Mouse (Mus musculus): ENCODE results near the gene Accs. TPM values are rescaled to one million over a fixed set of nuclear protein-coding genes. Genes with fewer than 3 reads are reported as not detected.

The Accs gene
- total RNA-seq, 4 experiments from 2014 or later: 11.8 to 20.3 (median 15.2) TPM

DNA sequence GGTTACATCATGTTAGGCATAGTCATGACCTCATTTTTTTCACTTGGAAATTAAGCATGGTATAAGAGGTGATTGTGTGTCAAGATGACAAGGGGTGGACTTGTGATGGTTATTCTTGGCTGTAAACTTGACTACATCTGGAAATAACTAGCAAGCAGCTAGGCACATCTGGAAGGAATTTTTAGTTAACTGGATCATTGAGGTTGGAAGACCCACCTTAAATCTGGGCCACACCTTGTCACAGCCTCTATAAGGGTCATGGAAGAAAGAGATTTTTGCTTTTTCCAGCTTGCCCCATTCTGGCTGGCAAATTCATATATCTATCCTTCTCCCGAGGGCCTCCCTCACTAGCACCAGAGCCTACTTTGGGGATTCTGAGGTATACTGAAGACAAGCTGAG is 1.6 kb upstream of the Accs start:
- no peak for DNase-seq

DNA sequence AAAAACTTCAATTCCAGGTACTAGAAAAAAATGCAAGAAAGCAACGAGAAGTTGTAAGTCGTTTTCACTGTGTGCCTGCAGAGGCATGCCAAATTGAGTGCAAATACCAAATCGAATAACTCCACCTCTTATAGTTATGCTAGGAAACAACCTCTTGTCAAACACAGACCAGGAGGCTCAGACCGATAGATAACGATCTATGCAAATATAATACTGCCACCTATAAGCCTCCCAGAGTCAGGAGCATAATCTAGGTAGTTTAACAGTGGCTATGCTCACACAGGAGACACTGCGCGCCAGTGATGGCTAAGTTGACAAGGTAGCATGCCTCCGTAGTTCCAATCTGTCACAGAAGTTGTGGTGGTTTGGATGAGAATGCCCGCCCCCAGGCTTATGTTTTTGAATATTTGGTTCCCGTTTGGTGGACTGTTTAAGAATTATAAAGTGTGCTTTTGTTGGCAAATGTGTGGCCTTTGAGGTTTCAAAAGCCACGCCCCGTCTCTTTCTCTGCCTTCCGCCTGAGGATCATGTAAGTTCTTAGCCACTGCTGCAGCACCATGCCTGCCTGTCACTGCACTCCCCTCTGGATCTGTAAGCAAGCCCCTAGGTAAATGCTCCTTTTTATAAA is 688 bp upstream of the Accs start:
- DNase-seq: no peak

GRCm38 (mm10) chr2:93841349-93841748 is 8.4 kb downstream of the Accs start:
- no peak for DNase-seq

DNA sequence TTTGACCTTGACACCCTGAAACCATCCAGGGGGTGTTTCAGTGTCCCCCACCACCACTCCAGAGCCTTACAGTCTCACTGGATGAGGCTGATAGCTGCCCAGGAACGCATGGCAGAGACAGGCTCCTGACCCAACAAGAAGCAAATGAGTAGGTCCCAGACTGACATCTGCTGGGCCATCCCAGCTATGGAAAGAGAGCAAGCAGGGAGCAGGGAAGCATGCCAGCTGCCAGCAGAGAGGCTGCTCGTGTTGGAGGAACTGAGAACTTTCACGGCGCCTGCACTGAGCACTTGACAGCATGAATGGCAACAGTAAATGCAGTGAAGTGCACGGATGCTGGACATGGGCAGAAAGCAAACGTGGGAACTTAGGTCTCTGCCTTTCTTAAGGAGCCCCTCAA is 9.6 kb downstream of the Accs start:
- no peak for DNase-seq

GRCm38 (mm10) chr2:93838931-93839330 is 10.8 kb downstream of the Accs start:
- no peak for DNase-seq

DNA sequence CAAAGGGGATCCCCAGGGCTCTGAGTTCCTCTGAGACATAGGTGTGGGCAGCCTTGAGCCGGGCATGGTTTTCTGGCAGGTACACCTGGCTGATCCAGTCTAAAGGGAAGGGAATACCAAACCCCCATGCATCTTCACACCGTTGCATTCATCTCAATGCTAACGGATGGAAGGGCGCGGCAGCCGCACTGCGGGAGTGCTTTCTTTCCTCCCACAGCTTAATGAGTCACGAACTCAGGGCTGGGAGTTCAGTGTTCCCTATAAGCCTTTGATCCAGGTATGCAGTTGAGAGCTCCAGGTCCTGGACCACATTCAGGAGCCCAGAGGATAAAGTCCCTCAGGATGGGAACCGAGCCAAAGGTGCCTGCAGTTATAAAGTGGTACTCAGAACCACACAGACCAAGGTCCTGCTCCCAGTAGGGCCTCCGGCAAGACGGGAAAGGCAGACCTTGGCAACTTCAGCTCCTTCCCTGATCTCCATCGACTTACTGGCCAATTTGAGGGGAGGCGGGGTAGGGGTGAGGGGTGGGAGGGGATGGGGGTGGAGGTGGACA is 13.4 kb downstream of the Accs start:
- no peak for DNase-seq

DNA sequence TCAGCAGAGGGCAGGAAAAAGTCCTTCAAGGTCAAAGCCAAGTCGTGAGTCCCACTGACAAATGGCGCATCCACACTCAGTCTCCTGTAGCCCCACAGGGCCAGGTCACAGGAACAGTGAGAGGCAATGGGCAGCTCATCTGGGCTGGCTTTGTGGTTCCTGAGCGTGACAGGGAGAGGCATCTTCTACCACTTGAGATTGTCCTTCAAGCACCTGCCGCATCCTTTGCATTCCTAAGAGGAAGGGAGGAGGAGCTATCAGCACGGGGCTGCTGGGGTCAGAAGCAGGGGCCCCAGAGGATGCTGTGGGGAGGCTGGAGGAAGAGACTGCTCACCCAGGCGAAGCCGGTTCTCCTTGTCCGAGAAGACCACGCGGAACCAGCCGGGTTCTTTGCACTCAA is 14.1 kb downstream of the Accs start:
- no peak for DNase-seq

DNA sequence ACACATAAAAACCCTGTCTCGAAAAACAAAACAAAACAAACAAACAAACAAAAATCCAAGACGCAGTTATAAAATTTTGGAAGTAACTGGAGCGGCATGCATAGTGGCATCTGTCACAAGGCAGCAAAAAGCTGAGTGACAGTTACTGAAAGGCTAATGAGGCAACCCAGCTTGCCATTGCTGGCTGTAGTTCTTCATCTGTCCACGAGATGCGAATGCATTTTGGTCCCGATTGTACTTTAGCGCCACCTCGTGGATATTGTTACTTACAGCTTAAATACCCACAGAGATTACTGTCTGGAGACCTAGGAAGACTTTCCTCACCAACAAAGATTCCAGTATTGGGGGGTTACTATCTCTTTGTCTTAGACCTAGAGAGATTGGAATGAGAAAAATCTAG is 26.2 kb downstream of the Accs start:
- peak; percentile 50 for DNase-seq

- peak; percentile 85 for DNase-seq
Measured at GRCm38 (mm10) chr2:93822045-93822749, 27.5 kb downstream of the Accs start, which contains the start of gene Ext2. Gene Ext2, minus strand, starts transcription at chr2:93822568.

GRCm38 (mm10) chr2:93817791-93818190 is 32.0 kb downstream of the Accs start:
- no peak for DNase-seq

- no peak for DNase-seq
Measured at GRCm38 (mm10) chr2:93813343-93813742, 36.4 kb downstream of the Accs start.

- DNase-seq: no peak
Measured at GRCm38 (mm10) chr2:93811812-93812211, 37.9 kb downstream of the Accs start.

- DNase-seq: no peak
Measured at GRCm38 (mm10) chr2:93809931-93810330, 39.8 kb downstream of the Accs start.

GRCm38 (mm10) chr2:93808071-93808470 is 41.7 kb downstream of the Accs start:
- DNase-seq: no peak

DNA sequence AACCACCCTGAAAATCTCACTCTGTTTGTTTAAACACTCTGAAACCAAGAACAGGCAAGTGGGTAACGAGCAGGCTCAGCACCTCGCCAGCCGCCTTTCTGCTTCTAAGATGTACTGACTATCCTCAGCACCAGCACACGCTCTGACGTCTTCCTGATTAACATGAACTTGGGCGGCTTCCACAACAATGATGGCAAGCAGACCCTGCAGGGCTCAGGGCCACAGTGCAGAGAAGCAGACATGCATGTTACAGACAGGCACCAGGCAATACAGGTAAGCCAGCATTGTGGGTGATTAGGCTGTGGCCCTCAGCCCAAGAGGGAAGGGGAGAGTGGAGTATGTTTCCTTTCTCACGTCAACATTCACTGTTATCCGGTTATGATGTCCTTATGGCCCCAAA is 42.3 kb downstream of the Accs start:
- no peak for DNase-seq

DNA sequence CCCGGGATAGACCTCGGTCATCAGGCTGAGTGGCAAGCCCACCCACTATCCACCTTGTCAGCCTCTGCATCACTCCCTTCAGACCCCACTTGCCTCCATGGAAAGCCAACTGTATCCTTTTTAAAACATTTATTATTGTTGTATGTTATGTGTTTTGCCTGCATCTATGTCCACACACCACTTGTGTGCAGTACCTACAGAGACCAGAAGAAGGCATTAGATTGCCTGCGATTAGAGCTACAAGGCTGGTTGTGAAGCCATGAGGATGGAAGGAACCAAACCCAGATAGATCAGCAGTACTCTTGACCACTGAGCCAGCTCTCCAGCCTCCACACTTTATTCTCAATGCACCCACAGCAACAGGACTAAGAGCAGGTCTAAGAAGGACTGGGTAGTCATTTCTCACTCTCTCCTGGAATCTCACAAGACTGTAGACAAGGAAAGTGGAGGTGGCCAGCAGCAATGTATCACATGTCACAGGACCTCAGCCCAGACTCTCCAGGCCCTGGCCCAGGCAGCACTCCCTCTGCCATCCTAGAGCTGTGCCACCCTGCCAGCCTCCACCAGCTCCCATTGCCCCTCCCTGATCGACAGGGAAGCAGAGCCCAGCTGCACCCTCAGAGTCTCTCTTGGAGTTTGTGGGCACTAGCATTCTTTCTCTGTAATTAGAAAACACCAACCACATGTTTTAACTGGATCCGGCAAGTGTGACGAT is 43.1 kb downstream of the Accs start:
- no peak for DNase-seq

GRCm38 (mm10) chr2:93805523-93805922 is 44.2 kb downstream of the Accs start:
- DNase-seq: no peak

DNA sequence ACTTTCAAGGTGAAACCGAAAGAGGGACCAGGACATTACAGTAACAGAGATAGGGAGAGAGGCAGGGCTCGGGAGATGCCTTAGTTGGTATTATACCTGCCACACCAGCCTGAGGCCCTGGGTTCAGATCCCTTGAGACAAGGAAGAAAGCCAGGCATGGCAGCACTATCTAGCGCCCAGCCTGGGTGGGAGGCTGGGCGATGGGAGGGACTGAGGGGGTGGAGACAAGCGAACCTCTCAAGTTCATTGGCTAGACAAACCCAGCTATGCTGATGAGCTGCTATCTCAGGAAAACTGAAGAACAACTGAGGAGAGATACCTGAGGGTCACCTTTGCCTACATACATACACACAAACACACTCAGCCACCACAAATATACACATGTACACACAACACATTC is 44.7 kb downstream of the Accs start:
- DNase-seq: no peak

- no peak for DNase-seq
Measured at GRCm38 (mm10) chr2:93802947-93803346, 46.8 kb downstream of the Accs start.

DNA sequence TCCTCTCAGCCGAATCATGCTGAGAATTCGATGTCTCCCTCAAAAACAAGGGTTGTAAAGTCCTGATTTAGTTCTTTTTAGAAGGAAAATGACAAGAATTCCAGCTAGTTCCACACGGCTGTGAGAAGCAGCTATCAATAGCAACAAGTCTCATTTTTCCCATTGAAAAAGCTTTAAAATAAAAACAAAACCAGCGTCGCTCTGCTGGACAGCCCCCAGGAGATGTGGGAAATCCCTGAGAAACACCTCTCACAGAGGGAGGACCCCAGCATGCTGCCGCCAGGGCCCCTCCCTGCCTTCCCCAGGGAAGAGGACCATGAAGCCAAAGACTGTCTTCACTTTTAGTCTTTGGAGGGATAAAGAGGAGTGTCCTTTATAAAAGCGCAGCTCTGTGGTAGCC is 48.6 kb downstream of the Accs start:
- DNase-seq: no peak

DNA sequence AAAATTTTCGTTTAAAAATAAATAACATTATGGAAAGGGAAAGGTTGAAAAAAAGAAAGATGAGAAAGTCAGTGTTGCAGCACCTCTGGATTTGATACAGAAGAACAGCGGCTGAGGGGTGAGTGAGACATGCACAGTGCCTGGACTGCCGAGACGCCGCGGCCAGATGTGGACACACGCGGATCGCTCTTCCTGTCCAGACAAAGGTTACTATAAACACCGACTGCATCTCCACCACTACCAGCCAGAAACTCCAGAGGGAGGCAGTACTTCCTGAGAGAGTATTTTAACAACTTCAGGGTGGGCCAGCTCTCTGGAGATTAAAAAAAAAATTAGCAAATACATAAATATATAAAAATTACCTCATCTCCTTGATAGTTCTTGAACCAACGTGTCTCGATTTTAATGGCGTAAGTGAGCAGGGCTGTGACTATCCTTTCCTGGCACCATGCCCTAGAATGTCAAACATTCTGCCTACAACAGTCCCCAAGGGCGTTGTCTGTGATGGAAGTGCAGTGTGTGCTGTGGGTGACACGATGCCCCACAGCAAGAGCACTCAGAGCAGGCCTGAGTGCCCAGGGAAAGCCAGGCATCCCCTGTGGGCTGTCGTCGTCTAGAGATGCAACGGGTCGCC is 52.5 kb downstream of the Accs start:
- DNase-seq: no peak

GRCm38 (mm10) chr2:93794375-93794774 is 55.4 kb downstream of the Accs start:
- no peak for DNase-seq
